Mouse (Mus musculus): Measurements from ENCODE around the gene Ttbk1.
"Not testable (repeated sequence)": the region's sequence is repeated elsewhere in the genome, so short reads cannot be mapped to it uniquely, and the experiment has no call there.

Ttbk1 gene

DNA sequence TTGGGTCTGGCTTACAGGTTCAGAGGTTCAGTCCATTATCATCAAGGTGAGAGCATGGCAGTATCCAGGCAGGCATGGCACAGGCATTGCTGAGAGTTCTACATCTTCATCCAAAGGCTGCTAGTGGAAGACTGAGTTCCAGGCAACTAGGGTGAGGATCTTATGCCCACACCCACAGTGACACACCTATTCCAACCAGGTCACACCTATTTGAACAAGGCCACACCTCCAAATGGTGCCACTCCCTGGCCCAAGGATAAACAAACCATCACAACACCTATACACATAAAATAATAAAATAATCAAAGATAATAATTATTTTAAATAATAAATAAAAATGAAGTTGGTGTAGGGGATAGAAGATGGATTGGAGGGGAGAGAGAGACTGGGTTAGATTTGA is 8.6 kb upstream of the Ttbk1 start:
- not testable (repeated sequence) for H3K36me3 ChIP-seq (ENCODE audit: control insufficient read depth, insufficient read depth, low read length, poor library complexity, severe bottlenecking); H3K27me3 ChIP-seq (ENCODE audit: control insufficient read depth, insufficient read depth, low read length, poor library complexity, severe bottlenecking); DNase-seq (ENCODE audit: low read depth, low spot score)

- no peak for DNase-seq (ENCODE audit: low read depth, low spot score)
- H3K27me3 ChIP-seq (ENCODE audit: control insufficient read depth, insufficient read depth, low read length, poor library complexity, severe bottlenecking) = no peaks in the 10 kb centered on the region
- no peaks in the 10 kb centered on the region for H3K36me3 ChIP-seq (ENCODE audit: control insufficient read depth, insufficient read depth, low read length, poor library complexity, severe bottlenecking)
Measured at GRCm38 (mm10) chr17:46495486-46495885, 8.0 kb upstream of the Ttbk1 start.

DNA sequence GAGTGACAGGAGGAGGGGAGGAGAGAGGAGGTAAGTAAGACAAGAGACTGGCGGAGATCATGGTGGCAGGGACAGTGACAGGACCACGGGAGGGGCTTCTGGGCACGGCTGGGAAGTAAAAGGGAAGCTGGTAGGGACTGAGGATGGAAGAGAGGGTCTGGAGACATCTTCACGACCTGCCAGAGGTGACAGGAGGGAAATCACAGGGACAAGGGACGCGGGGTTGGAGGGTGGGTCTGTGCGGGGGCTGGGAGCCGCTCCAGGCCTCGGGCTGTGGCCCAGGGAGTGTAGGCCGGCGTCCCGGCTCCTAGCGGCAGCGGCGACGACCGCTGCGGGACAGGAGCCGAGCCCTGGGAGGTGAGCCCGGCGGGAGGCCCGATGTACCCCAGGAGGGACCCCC is 480 bp downstream of the Ttbk1 start:
- Histone ChIP-seq H3K27me3 (ENCODE audit: control insufficient read depth, insufficient read depth, low read length, poor library complexity, severe bottlenecking) (no peaks in the 10 kb centered on the region; the same call in 1 of the 2 replicates), H3K36me3 (ENCODE audit: control insufficient read depth, insufficient read depth, low read length, poor library complexity, severe bottlenecking) (no peaks in the 10 kb centered on the region)
- DNase-seq (ENCODE audit: low read depth, low spot score) = peak; percentile 3

GRCm38 (mm10) chr17:46484461-46484875 is 3.0 kb downstream of the Ttbk1 start:
- DNase-seq (ENCODE audit: low read depth, low spot score) = peak; percentile 63
- no peaks in the 10 kb centered on the region for H3K36me3 ChIP-seq (ENCODE audit: control insufficient read depth, insufficient read depth, low read length, poor library complexity, severe bottlenecking)
- H3K27me3 ChIP-seq (ENCODE audit: control insufficient read depth, insufficient read depth, low read length, poor library complexity, severe bottlenecking) = no peaks in the 10 kb centered on the region; the same call in 1 of the 2 replicates

DNA sequence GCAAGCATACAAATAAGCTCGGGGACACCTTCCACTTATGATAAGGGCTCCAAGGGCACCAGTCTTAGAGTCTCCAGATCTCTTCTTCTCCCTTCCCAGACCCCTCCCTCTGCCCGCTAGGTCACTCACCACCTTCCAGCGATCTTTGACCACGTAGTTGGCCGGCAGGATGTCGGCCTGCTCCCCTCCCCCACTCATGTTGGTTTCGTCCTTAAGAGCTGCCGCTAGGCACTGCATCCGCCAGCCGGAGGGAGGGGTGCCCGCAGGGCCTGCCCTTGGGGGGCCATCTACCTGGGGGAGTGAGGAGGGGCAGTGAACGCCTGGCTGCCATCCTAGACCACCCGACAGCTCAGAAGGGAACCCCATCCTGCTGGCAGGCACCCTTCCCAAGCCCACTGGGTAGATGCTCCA is 3.4 kb downstream of the Ttbk1 start:
- H3K36me3 ChIP-seq (ENCODE audit: control insufficient read depth, insufficient read depth, low read length, poor library complexity, severe bottlenecking) = no peaks in the 10 kb centered on the region
- no peaks in the 10 kb centered on the region; the same call in 1 of the 2 replicates for H3K27me3 ChIP-seq (ENCODE audit: control insufficient read depth, insufficient read depth, low read length, poor library complexity, severe bottlenecking)
- DNase-seq (ENCODE audit: low read depth, low spot score) = peak; percentile 49

DNA sequence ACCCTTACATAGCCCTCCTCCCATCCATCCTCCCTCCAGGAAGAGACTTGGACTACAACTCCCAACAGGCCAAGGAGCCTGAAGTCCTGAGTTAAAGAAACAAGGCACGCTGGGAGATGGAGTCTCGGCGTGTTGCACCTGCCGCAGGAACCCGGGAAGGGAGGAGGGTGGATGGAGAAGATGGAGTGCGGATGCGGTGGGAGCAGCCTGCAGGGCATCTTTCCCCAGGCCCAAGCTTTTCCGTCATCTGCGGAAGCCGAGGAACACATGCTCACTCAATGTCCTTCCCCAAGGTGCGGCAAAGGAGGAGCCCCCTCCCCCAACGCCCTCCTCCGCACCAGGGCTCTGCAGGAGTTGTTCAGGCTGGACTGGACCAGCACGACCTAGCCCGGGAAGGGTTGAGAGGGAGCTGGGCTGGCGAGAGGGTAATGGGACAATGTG is 3.9 kb downstream of the Ttbk1 start:
- Histone ChIP-seq H3K27me3 (ENCODE audit: control insufficient read depth, insufficient read depth, low read length, poor library complexity, severe bottlenecking) (no peaks in the 10 kb centered on the region; the same call in 1 of the 2 replicates), H3K36me3 (ENCODE audit: control insufficient read depth, insufficient read depth, low read length, poor library complexity, severe bottlenecking) (no peaks in the 10 kb centered on the region)
- DNase-seq (ENCODE audit: low read depth, low spot score) = peak; percentile 25

GRCm38 (mm10) chr17:46477286-46477685 is 10.2 kb downstream of the Ttbk1 start:
- Histone ChIP-seq H3K27me3 (ENCODE audit: control insufficient read depth, insufficient read depth, low read length, poor library complexity, severe bottlenecking) (no peaks in the 10 kb centered on the region), H3K36me3 (ENCODE audit: control insufficient read depth, insufficient read depth, low read length, poor library complexity, severe bottlenecking) (no peaks in the 10 kb centered on the region)
- DNase-seq (ENCODE audit: low read depth, low spot score) = no peak

- H3K27me3 ChIP-seq (ENCODE audit: control insufficient read depth, insufficient read depth, low read length, poor library complexity, severe bottlenecking) = no peaks in the 10 kb centered on the region
- DNase-seq (ENCODE audit: low read depth, low spot score) = no peak
Measured at GRCm38 (mm10) chr17:46476601-46477000, 10.9 kb downstream of the Ttbk1 start.

DNA sequence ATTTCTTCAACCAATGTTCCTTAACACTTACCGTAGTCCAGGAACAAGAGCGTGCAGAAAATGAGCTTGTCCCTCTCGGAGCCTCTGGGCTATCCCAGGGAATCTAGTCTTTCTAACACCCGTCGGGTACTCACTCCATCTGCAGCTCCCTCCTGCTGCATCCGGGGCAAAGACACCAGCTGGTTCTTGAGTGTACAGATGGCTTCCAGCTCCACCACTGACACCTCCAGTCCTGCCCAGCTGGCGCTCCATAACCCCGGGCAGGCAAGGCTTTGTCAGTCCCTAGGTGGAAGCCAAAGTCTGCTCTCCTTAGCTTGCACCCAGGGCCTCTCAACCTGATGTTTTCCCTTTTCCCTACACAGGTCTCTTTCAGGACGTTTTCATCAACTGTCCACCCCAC is 19.6 kb downstream of the Ttbk1 start:
- no peak for DNase-seq (ENCODE audit: low read depth, low spot score)
- H3K36me3 ChIP-seq (ENCODE audit: control insufficient read depth, insufficient read depth, low read length, poor library complexity, severe bottlenecking) = no peaks in the 10 kb centered on the region

More at GRCm38 (mm10) chr17:46476601-46477000, 10.9 kb downstream of the Ttbk1 start:
- no peaks in the 10 kb centered on the region for H3K36me3 ChIP-seq (ENCODE audit: control insufficient read depth, insufficient read depth, low read length, poor library complexity, severe bottlenecking)

DNA sequence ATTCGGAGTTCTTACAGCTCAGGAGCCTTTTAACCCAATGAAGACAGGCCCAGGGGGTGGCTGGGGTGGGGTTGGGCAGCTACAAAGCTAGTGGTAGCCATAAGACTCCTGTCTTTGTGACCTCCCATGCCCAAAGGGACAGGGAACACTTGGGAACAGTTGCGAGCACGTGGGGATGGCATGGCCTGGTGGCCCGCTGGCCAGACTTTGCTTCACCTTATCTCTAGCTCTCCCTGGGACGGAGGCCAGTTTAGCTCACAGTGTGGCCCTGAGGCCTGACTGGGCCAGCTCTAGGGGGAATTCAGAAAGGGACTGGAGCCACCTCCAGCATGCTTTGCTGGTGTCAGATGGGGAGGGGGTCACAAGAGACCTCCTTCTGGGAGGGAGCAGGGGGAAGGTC is 25.2 kb downstream of the Ttbk1 start:
- H3K36me3 ChIP-seq (ENCODE audit: control insufficient read depth, insufficient read depth, low read length, poor library complexity, severe bottlenecking) = no peaks in the 10 kb centered on the region

More for the DNA sequence above, 19.6 kb downstream of the Ttbk1 start:
- no peaks in the 10 kb centered on the region; the same call in 1 of the 2 replicates for H3K27me3 ChIP-seq (ENCODE audit: control insufficient read depth, insufficient read depth, low read length, poor library complexity, severe bottlenecking)

DNA sequence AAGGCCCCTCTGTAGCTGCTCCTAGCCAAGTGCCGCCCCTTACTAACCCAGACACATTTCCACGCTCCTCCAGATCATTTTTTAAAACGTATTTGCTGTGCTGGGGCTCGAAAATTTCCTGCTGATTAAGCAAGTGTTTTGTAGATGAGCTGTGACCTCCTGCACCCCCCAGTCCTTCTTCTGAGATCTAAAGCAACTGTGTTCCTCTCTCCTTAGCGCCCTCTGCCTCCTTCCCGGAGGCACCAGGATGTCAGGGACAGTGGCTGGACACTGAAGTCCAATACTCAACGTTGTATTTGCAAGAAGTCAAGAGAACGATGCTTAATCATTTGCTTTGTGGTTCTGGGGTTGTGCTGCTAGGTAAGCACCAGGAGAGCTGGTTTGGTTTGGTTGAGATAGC is 26.1 kb downstream of the Ttbk1 start:
- no peak for DNase-seq (ENCODE audit: low read depth, low spot score)
- H3K36me3 ChIP-seq (ENCODE audit: control insufficient read depth, insufficient read depth, low read length, poor library complexity, severe bottlenecking) = no peaks in the 10 kb centered on the region

More for the DNA sequence above, 25.2 kb downstream of the Ttbk1 start:
- no peaks in the 10 kb centered on the region; the same call in 1 of the 2 replicates for H3K27me3 ChIP-seq (ENCODE audit: control insufficient read depth, insufficient read depth, low read length, poor library complexity, severe bottlenecking)
- no peak for DNase-seq (ENCODE audit: low read depth, low spot score)

DNA sequence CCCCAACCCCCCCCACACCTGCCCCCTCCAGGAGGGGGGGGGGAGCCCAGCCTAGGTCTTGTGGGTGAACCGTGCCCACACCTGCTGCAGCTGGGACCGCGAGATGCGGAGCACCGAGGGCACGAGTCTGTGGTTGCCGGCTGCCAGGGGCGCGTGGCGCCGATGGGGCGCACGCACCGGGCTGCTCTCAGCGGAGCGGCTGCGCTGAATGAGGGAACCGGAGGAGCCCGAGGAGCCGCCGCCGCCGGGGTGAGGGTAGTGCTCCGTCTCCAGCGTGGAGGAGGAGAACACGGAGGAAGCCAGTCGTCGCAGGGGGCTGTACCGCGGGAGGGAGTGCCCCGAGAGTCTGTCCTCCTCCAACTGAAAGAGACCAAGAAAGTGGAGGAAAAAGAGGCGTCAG is 26.8 kb downstream of the Ttbk1 start:
- H3K27me3 ChIP-seq (ENCODE audit: control insufficient read depth, insufficient read depth, low read length, poor library complexity, severe bottlenecking) = no peaks in the 10 kb centered on the region; the same call in 1 of the 2 replicates
- DNase-seq (ENCODE audit: low read depth, low spot score) = no peak
- H3K36me3 ChIP-seq (ENCODE audit: control insufficient read depth, insufficient read depth, low read length, poor library complexity, severe bottlenecking) = no peaks in the 10 kb centered on the region

More for the DNA sequence above, 26.1 kb downstream of the Ttbk1 start:
- H3K27me3 ChIP-seq (ENCODE audit: control insufficient read depth, insufficient read depth, low read length, poor library complexity, severe bottlenecking) = no peaks in the 10 kb centered on the region; the same call in 1 of the 2 replicates

DNA sequence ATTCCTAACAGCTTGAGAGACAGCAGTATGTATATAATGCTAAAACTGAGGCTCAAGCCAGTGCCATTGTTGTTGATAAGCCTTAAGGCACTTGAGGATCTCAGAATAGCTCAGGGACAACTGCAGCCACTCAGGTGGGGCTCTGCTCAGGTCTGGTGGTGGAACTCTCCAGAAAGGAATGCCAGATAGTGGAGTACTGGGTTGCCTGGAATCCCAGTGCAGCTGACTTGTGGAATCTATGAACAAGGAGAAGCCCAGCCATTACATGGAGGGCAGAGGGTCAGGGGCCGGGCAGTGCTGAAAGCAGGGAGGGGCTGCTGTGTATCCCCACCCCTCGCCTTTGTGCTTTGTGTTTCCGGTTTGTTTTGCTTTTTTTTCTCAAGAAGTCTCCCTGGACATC is 29.0 kb downstream of the Ttbk1 start:
- H3K27me3 ChIP-seq (ENCODE audit: control insufficient read depth, insufficient read depth, low read length, poor library complexity, severe bottlenecking) = peaks cover 4% of the 10 kb centered on the region
- no peak for DNase-seq (ENCODE audit: low read depth, low spot score)
- H3K36me3 ChIP-seq (ENCODE audit: control insufficient read depth, insufficient read depth, low read length, poor library complexity, severe bottlenecking) = no peaks in the 10 kb centered on the region

GRCm38 (mm10) chr17:46457791-46458190 is 29.7 kb downstream of the Ttbk1 start:
- DNase-seq (ENCODE audit: low read depth, low spot score) = peak; percentile 77
- H3K36me3 ChIP-seq (ENCODE audit: control insufficient read depth, insufficient read depth, low read length, poor library complexity, severe bottlenecking) = no peaks in the 10 kb centered on the region
- H3K27me3 ChIP-seq (ENCODE audit: control insufficient read depth, insufficient read depth, low read length, poor library complexity, severe bottlenecking) = peaks cover 4% of the 10 kb centered on the region

- peaks cover 4% of the 10 kb centered on the region for H3K27me3 ChIP-seq (ENCODE audit: control insufficient read depth, insufficient read depth, low read length, poor library complexity, severe bottlenecking)
- no peak for DNase-seq (ENCODE audit: low read depth, low spot score)
- no peaks in the 10 kb centered on the region for H3K36me3 ChIP-seq (ENCODE audit: control insufficient read depth, insufficient read depth, low read length, poor library complexity, severe bottlenecking)
Measured at GRCm38 (mm10) chr17:46455110-46455691, 32.3 kb downstream of the Ttbk1 start.

- peaks cover 4% of the 10 kb centered on the region for H3K27me3 ChIP-seq (ENCODE audit: control insufficient read depth, insufficient read depth, low read length, poor library complexity, severe bottlenecking)
- DNase-seq (ENCODE audit: low read depth, low spot score) = no peak
Measured at GRCm38 (mm10) chr17:46454539-46454938, 32.9 kb downstream of the Ttbk1 start.

More at GRCm38 (mm10) chr17:46454539-46454938, 32.9 kb downstream of the Ttbk1 start:
- no peaks in the 10 kb centered on the region for H3K36me3 ChIP-seq (ENCODE audit: control insufficient read depth, insufficient read depth, low read length, poor library complexity, severe bottlenecking)
